Mouse (Mus musculus) heart, postnatal 4 days (tissue): ENCODE results near the gene Heatr1. TPM values are rescaled to one million over a fixed set of nuclear protein-coding genes. Genes with fewer than 3 reads are reported as not detected.

Experiments used
- DNase-seq: peaks from one replicate; pipeline ENCODE4 v3.0.0; 2021
- total RNA-seq, 2 experiments: library from RNA; stranded (reverse); gene quantifications; 2 replicates each; pipeline ENCODE4 v1.2.3; 2021

The Heatr1 gene
- total RNA-seq, result 10 to 100 TPM; 19.8 to 20.4 TPM

GRCm38 (mm10) chr13:12394609-12395505 lies at the start of gene Heatr1:
TSS of gene Heatr1 (plus strand) at chr13:12395027.
- peak; percentile 94 for DNase-seq

GRCm38 (mm10) chr13:12346837-12347236 lies 48.0 kb upstream of the Heatr1 start:
- no peak for DNase-seq

- DNase-seq, result no peak
Observed at GRCm38 (mm10) chr13:12349197-12349824, 45.5 kb upstream of the Heatr1 start.

GRCm38 (mm10) chr13:12356184-12356583 lies 38.6 kb upstream of the Heatr1 start:
- no peak for DNase-seq

- DNase-seq, result peak; percentile 18
Observed at GRCm38 (mm10) chr13:12357554-12357953, 37.3 kb upstream of the Heatr1 start.

- no peak for DNase-seq
Observed at GRCm38 (mm10) chr13:12361486-12361885, 33.3 kb upstream of the Heatr1 start.

- peak; percentile 76 for DNase-seq
Observed at GRCm38 (mm10) chr13:12369041-12369621, 25.7 kb upstream of the Heatr1 start.

- peak; percentile 80 for DNase-seq
Observed at GRCm38 (mm10) chr13:12369930-12370329, 24.9 kb upstream of the Heatr1 start.

GRCm38 (mm10) chr13:12372755-12373154 lies 22.1 kb upstream of the Heatr1 start:
- no peak for DNase-seq

GRCm38 (mm10) chr13:12376778-12377177 lies 18.0 kb upstream of the Heatr1 start:
- no peak for DNase-seq

- no peak for DNase-seq
Observed at GRCm38 (mm10) chr13:12384796-12385195, 10.0 kb upstream of the Heatr1 start.

GRCm38 (mm10) chr13:12386286-12386685 lies 8.5 kb upstream of the Heatr1 start:
- peak; percentile 25 for DNase-seq

- DNase-seq, result peak; percentile 14
Observed at GRCm38 (mm10) chr13:12395571-12395970, 744 bp downstream of the Heatr1 start.

GRCm38 (mm10) chr13:12408343-12409066 lies 13.7 kb downstream of the Heatr1 start:
- DNase-seq, result no peak

- no peak for DNase-seq
Observed at GRCm38 (mm10) chr13:12412016-12412415, 17.2 kb downstream of the Heatr1 start.

- no peak for DNase-seq
Observed at GRCm38 (mm10) chr13:12420596-12420995, 25.8 kb downstream of the Heatr1 start.

- DNase-seq, result no peak
Observed at GRCm38 (mm10) chr13:12428556-12428955, 33.7 kb downstream of the Heatr1 start.

- no peak for DNase-seq
Observed at GRCm38 (mm10) chr13:12433843-12434242, 39.0 kb downstream of the Heatr1 start.

- no peak for DNase-seq
Observed at GRCm38 (mm10) chr13:12439586-12439985, 44.8 kb downstream of the Heatr1 start.

- no peak for DNase-seq
Observed at GRCm38 (mm10) chr13:12440813-12441212, 46.0 kb downstream of the Heatr1 start.

GRCm38 (mm10) chr13:12442008-12442587 lies 47.3 kb downstream of the Heatr1 start:
- peak; percentile 55 for DNase-seq

- DNase-seq, result no peak
Observed at GRCm38 (mm10) chr13:12453150-12453549, 58.3 kb downstream of the Heatr1 start.
